24 mouse cellular contexts compared by ENCODE assay signal in the genomic region with DNA sequence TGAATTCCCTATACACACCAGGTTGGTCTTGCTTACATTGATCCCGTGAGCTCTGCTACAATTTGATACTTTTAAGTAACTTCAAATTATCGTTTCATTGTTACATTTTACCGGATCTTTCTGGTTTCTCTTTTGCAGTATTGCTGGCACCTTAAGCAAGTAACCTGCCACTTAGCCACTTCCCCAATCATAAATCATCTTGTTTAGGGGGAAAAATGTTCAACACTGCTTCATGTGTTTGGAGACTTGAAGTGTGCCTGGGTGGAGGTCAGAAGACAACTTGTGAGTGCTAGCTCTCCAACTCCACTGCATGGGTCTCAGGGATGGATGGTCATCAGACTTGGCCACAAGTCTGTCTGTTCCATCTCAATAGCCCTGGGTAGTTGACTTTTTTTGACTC. TPM values are rescaled to one million over a fixed set of nuclear protein-coding genes. Genes with fewer than 3 reads are reported as not detected.
DNase-seq lines count a peak whose midpoint lies in the region; ATAC-seq and TF ChIP-seq lines count a peak whose summit lies in the region.
"Had no signal": no experiment of that assay in that cellular context is flagged by ENCODE, and none has a peak within 500 bp of the region (broad histone marks: within the 10 kb centered on the region; RNA-seq: fewer than 3 reads in every experiment).

No protein-coding gene starts in this region.

- H3K36me3 ChIP-seq in E14TG2a.4 (ENCODE audit: insufficient read depth, low read length), result peaks cover 63% of the 10 kb centered on the region
- H3K36me3 ChIP-seq in ES-Bruce4 (ENCODE audit: control insufficient read depth, insufficient read depth, low read length, poor library complexity, severe bottlenecking), result peaks cover 23% of the 10 kb centered on the region
- H3K36me3 ChIP-seq in ES-E14 (ENCODE audit: control insufficient read depth, insufficient read depth, low read length, poor library complexity, severe bottlenecking), result no peaks in the 10 kb centered on the region
- no peaks in the 10 kb centered on the region for H3K36me3 ChIP-seq in midbrain, embryonic 16.5 days (ENCODE audit: control insufficient read depth, insufficient read depth, low read length)
- H3K36me3 ChIP-seq: embryonic facial prominence, embryonic 13.5 days; embryonic facial prominence, embryonic 15.5 days; forebrain, embryonic 10.5 days; forebrain, embryonic 12.5 days had no signal

- H3K27ac ChIP-seq in ES-Bruce4 (ENCODE audit: insufficient read depth, low read length), result peak overlapping the region; percentile 95
- H3K27ac ChIP-seq in ES-E14 (ENCODE audit: insufficient read depth, low read depth, low read length, poor library complexity, severe bottlenecking), result peak overlapping the region; percentile 69; the same call in 1 of the 2 replicates
- no peak overlapping the region for H3K27ac ChIP-seq in midbrain, embryonic 16.5 days (ENCODE audit: low read length)
- H3K27ac ChIP-seq in layer of hippocampus, adult 2 months, result no peak overlapping the region
- H3K27ac ChIP-seq: embryonic facial prominence, embryonic 13.5 days; embryonic facial prominence, embryonic 15.5 days; forebrain, embryonic 10.5 days; forebrain, embryonic 12.5 days had no signal

- ATAC-seq in megakaryocyte progenitor cell, adult 5-6 weeks (replicated peaks; ENCODE audit: poor library complexity), result peak; percentile 29; the same call in 1 of the 2 replicates
- no peak for ATAC-seq in midbrain, embryonic 16.5 days
- ATAC-seq: forebrain, embryonic 14.5 days; forebrain, embryonic 16.5 days had no signal

- TF ChIP-seq CTCF in E14TG2a.4 (conservative IDR thresholded peaks at IDR 0.05; ENCODE audit: low read length), result no peak
- TF ChIP-seq CTCF in ES-Bruce4 (IDR thresholded peaks at IDR 0.05; ENCODE audit: low read depth, low read length), result no peak
- TF ChIP-seq CTCF in layer of hippocampus, adult 2 months (conservative IDR thresholded peaks at IDR 0.05), result no peak

- intact Hi-C loops in gastrocnemius, postnatal 14 days (cut with DNase I; ENCODE audit: low total_unique reads), result no loop called here

- H3K9me3 ChIP-seq in E14TG2a.4 (ENCODE audit: low read length) (no peaks in the 10 kb centered on the region), ES-Bruce4 (replicated peaks; ENCODE audit: control insufficient read depth, insufficient read depth, low read length, poor library complexity, severe bottlenecking) (no peaks in the 10 kb centered on the region), ES-E14 (ENCODE audit: control insufficient read depth, insufficient read depth, low read depth, low read length) (no peaks in the 10 kb centered on the region)
- no peaks in the 10 kb centered on the region for H3K9me3 ChIP-seq in midbrain, embryonic 16.5 days (replicated peaks; ENCODE audit: control insufficient read depth, low read length, poor library complexity, severe bottlenecking)
- H3K9me3 ChIP-seq: embryonic facial prominence, embryonic 13.5 days; embryonic facial prominence, embryonic 15.5 days; forebrain, embryonic 10.5 days; forebrain, embryonic 12.5 days had no signal

- H3K9ac ChIP-seq in ES-Bruce4 (ENCODE audit: low read depth, poor library complexity, severe bottlenecking) (peak overlapping the region; percentile 90), ES-E14 (ENCODE audit: insufficient read depth, low read depth, low read length, poor library complexity, severe bottlenecking) (peak overlapping the region; percentile 59; the same call in 1 of the 2 replicates)
- H3K9ac ChIP-seq in midbrain, embryonic 16.5 days (ENCODE audit: low read depth, low read length), result no peak overlapping the region
- H3K9ac ChIP-seq: embryonic facial prominence, embryonic 13.5 days; embryonic facial prominence, embryonic 15.5 days; forebrain, embryonic 12.5 days had no signal

- peak overlapping the region; percentile 95 for H3K4me3 ChIP-seq in E14TG2a.4 (replicated peaks; ENCODE audit: low read length)
- H3K4me3 ChIP-seq in ES-Bruce4 (ENCODE audit: low read depth, low read length), result peak overlapping the region; percentile 94
- peak overlapping the region; percentile 52 to 82 for H3K4me3 ChIP-seq in ES-E14 (ENCODE audit: insufficient read depth in 1 of 2, low read depth in 1 of 2, low read length in 2 of 2, poor library complexity in 1 of 2, severe bottlenecking in 1 of 2)
- H3K4me3 ChIP-seq in midbrain, embryonic 16.5 days (ENCODE audit: low read depth, low read length), result no peak overlapping the region
- H3K4me3 ChIP-seq in layer of hippocampus, adult 2 months, result no peak overlapping the region
- H3K4me3 ChIP-seq: embryonic facial prominence, embryonic 13.5 days; embryonic facial prominence, embryonic 15.5 days; erythroblast, embryonic 14.5 days; forebrain, embryonic 10.5 days; forebrain, embryonic 12.5 days had no signal

- H3K4me2 ChIP-seq in midbrain, embryonic 16.5 days (ENCODE audit: low read length), result no peak overlapping the region
- H3K4me2 ChIP-seq: embryonic facial prominence, embryonic 13.5 days; embryonic facial prominence, embryonic 15.5 days; forebrain, embryonic 12.5 days had no signal

- no peak for TF ChIP-seq EP300 in ES-Bruce4 (IDR thresholded peaks at IDR 0.05; ENCODE audit: insufficient read depth, low read depth, low read length)

- H3K27me3 ChIP-seq in E14TG2a.4 (ENCODE audit: insufficient read depth, low read length) (no peaks in the 10 kb centered on the region), ES-Bruce4 (ENCODE audit: control insufficient read depth, insufficient read depth, low read length, poor library complexity, severe bottlenecking) (no peaks in the 10 kb centered on the region)
- 0 out of 2 replicates have a peak, but pooled peaks cover 3% of the 10 kb centered on the region for H3K27me3 ChIP-seq in midbrain, embryonic 16.5 days (ENCODE audit: control insufficient read depth, insufficient read depth, low read depth, low read length)
- H3K27me3 ChIP-seq: embryonic facial prominence, embryonic 13.5 days; embryonic facial prominence, embryonic 15.5 days had no signal

- no peak for DNase-seq in ES-E14 (ENCODE audit: low read depth, low spot score)
- DNase-seq in gastrocnemius, postnatal 14 days, result no peak
- no peak for DNase-seq in layer of hippocampus, adult 2 months (ENCODE audit: low spot score in 2 of 2)
- DNase-seq: adrenal gland, adult 2 months; adrenal gland, postnatal 10 days; adrenal gland, postnatal 25 days; cerebellum, adult 11 months; cerebellum, adult 18-20 months; cerebellum, adult 8-10 months; cerebellum, adult 9-11 months; cerebellum, postnatal 14 days; cerebellum, postnatal 36 days; embryo, embryonic 11 days had no signal

- WGBS in midbrain, embryonic 16.5 days, result 89% methylated on average over 3 of the region's 3 CpGs

- no peak for TF ChIP-seq POLR2A in ES-Bruce4 (IDR thresholded peaks at IDR 0.05; ENCODE audit: insufficient read depth, low read length)

- in situ Hi-C loops in ES-E14 (cut with MboI; ENCODE audit: low sequenced_read_pairs in 2 of 2, unreplicated experiment in 2 of 2), result no loop called here

- peaks cover 48% of the 10 kb centered on the region for H3K4me1 ChIP-seq in E14TG2a.4 (replicated peaks; ENCODE audit: low read depth, low read length)
- no peaks in the 10 kb centered on the region for H3K4me1 ChIP-seq in ES-Bruce4 (ENCODE audit: control insufficient read depth, insufficient read depth, low read length)
- H3K4me1 ChIP-seq in ES-E14 (ENCODE audit: control insufficient read depth in 2 of 2, insufficient read depth in 2 of 2, low read length in 2 of 2, poor library complexity in 1 of 2), result 0 out of 4 replicates have a peak, but pooled peaks cover 0 to 3% of the 10 kb centered on the region in 2 experiments
- peaks cover 14% of the 10 kb centered on the region for H3K4me1 ChIP-seq in midbrain, embryonic 16.5 days (ENCODE audit: control insufficient read depth, insufficient read depth, low read length)
- H3K4me1 ChIP-seq: embryonic facial prominence, embryonic 13.5 days had no signal

TF ChIP-seq in ES-E14, 5 proteins besides CTCF, POLR2A, EP300 and RAD21:
- TF ChIP-seq MAFK (IDR thresholded peaks at IDR 0.05; ENCODE audit: insufficient read depth, low read depth, low read length) (no peak), ZNF384 (IDR thresholded peaks at IDR 0.05; ENCODE audit: low read depth, low read length) (no peak), ZC3H11A (IDR thresholded peaks at IDR 0.05; ENCODE audit: borderline replicate concordance, low read depth, low read length) (no peak), CHD2 (IDR thresholded peaks at IDR 0.05; ENCODE audit: low read depth, low read length) (no peak)

RNA-seq across cellular contexts. Expression of a gene that starts 17.8 kb away (rescaled TPM):
- 231 and 239 TPM in 2 replicates for polyA plus RNA-seq in ES-Bruce4 (2011; ENCODE audit: insufficient read depth, insufficient read length, low read depth, missing spikeins)
- total RNA-seq in ES-E14 (2012; rRNA removed), result 307 and 557 TPM in 2 replicates
- 12.1 and 17.9 TPM in 2 replicates for total RNA-seq in megakaryocyte progenitor cell, adult 5-6 weeks (2015)
- 9.5 and 12.0 TPM in 2 replicates for total RNA-seq in megakaryocyte progenitor cell, adult 5-6 weeks (2017)
- 10 to 100 TPM in 1 of 2 experiments, 1 to 10 TPM in 1; 7.4 to 11.4 TPM for total RNA-seq in gastrocnemius, postnatal 14 days (2021)
- 42.0 and 42.4 TPM in 2 replicates for polyA plus RNA-seq in midbrain, embryonic 16.5 days (2015; fragmentation: Nextera tagmentation; extraction: Ambion mirVana)
- 10 to 100 TPM; 16.2 TPM for total RNA-seq in layer of hippocampus, adult 2 months (2021)
- polyA plus RNA-seq: erythroblast, embryonic 14.5 days had no signal

RNA-seq across cellular contexts. Expression of a gene that starts 29.4 kb away (rescaled TPM):
- polyA plus RNA-seq in ES-Bruce4 (2011; ENCODE audit: insufficient read depth, insufficient read length, low read depth, missing spikeins), result 11.3 and 11.6 TPM in 2 replicates
- total RNA-seq in ES-E14 (2012; rRNA removed), result 12.8 and 16.3 TPM in 2 replicates
- 19.3 and 21.0 TPM in 2 replicates for total RNA-seq in megakaryocyte progenitor cell, adult 5-6 weeks (2015)
- 16.6 and 18.0 TPM in 2 replicates for total RNA-seq in megakaryocyte progenitor cell, adult 5-6 weeks (2017)
- total RNA-seq in gastrocnemius, postnatal 14 days (2021), result 10 to 100 TPM; 18.5 to 19.8 TPM
- 15.1 and 15.4 TPM in 2 replicates for polyA plus RNA-seq in midbrain, embryonic 16.5 days (2015; fragmentation: Nextera tagmentation; extraction: Ambion mirVana)
- 10 to 100 TPM; 37.9 to 40.6 TPM for total RNA-seq in layer of hippocampus, adult 2 months (2021)

RNA-seq across cellular contexts. Expression of a gene that starts 55.8 kb away (rescaled TPM):
- polyA plus RNA-seq in ES-Bruce4 (2011; ENCODE audit: insufficient read depth, insufficient read length, low read depth, missing spikeins), result 39.5 and 46.7 TPM in 2 replicates
- 26.4 and 28.5 TPM in 2 replicates for total RNA-seq in ES-E14 (2012; rRNA removed)
- 42.7 and 47.7 TPM in 2 replicates for total RNA-seq in megakaryocyte progenitor cell, adult 5-6 weeks (2015)
- 49.9 and 53.8 TPM in 2 replicates for total RNA-seq in megakaryocyte progenitor cell, adult 5-6 weeks (2017)
- 1 to 10 TPM in 1 of 2 experiments, under 1 TPM in 1; 0.94 to 1.4 TPM for total RNA-seq in gastrocnemius, postnatal 14 days (2021)
- 3.5 and 4.0 TPM in 2 replicates for polyA plus RNA-seq in midbrain, embryonic 16.5 days (2015; fragmentation: Nextera tagmentation; extraction: Ambion mirVana)
- 1 to 10 TPM in 1 of 2 experiments, under 1 TPM in 1; 0.97 to 1.1 TPM for total RNA-seq in layer of hippocampus, adult 2 months (2021)

Comparison
In these comparisons a context has a peak if more than half of its experiments do, and no peak if none do; other contexts are left out.
1. H3K4me3 ChIP-seq: peak in E14TG2a.4 (single experiment), ES-Bruce4 (single experiment) and ES-E14 (2 of 2); none in midbrain, embryonic 16.5 days (single experiment) and layer of hippocampus, adult 2 months (single experiment).
2. H3K27ac ChIP-seq: peak in ES-Bruce4 (single experiment) and ES-E14 (single experiment); none in midbrain, embryonic 16.5 days (single experiment) and layer of hippocampus, adult 2 months (single experiment).
3. RNA of a gene that starts 17.8 kb away (total RNA-seq): 307 to 557 TPM in ES-E14; 9.5 to 17.9 TPM in megakaryocyte progenitor cell, adult 5-6 weeks, 16.2 TPM in layer of hippocampus, adult 2 months and 7.4 to 11.4 TPM in gastrocnemius, postnatal 14 days; every median in the first group is over 10 times any median in the second.
4. RNA of a gene that starts 55.8 kb away (total RNA-seq): 42.7 to 53.8 TPM in megakaryocyte progenitor cell, adult 5-6 weeks and 26.4 to 28.5 TPM in ES-E14; 0.94 to 1.4 TPM in gastrocnemius, postnatal 14 days and 0.97 to 1.1 TPM in layer of hippocampus, adult 2 months; every median in the first group is over 10 times any median in the second.